Mouse (Mus musculus): ENCODE measurements around the gene Map4k3. TPM values are rescaled to one million over a fixed set of nuclear protein-coding genes. Genes with fewer than 3 reads are reported as not detected.
A peak's percentile ranks its signal among the peaks of the same experiment; 100 is the strongest.

Map4k3 gene
- total and polyA plus RNA-seq, 2 experiments from 2014 or later: 17.3 to 60.9 TPM

- TF ChIP-seq CTCF (IDR thresholded peaks at IDR 0.05): no peak
- H3K36me3 ChIP-seq (ENCODE audit: insufficient read depth, low read length): no peaks in the 10 kb centered on the region
- H3K9ac ChIP-seq (replicated peaks; ENCODE audit: low read length, poor library complexity, severe bottlenecking): no peak overlapping the region
- H3K4me2 ChIP-seq (ENCODE audit: low read depth, low read length, poor library complexity, severe bottlenecking): no peak overlapping the region
- no peaks in the 10 kb centered on the region for H3K27me3 ChIP-seq (ENCODE audit: insufficient read depth, low read length)
- H3K4me1 ChIP-seq (ENCODE audit: insufficient read depth, low read length): no peaks in the 10 kb centered on the region
- WGBS: 79% methylated on average over 9 of the region's 9 CpGs
- ATAC-seq (ENCODE audit: low FRiP score): no peak
- no peaks in the 10 kb centered on the region for H3K9me3 ChIP-seq (ENCODE audit: low read length)
- no peak overlapping the region for H3K27ac ChIP-seq (ENCODE audit: low read depth, low read length)
- no peak for DNase-seq (ENCODE audit: low spot score)
- no peak overlapping the region for H3K4me3 ChIP-seq (ENCODE audit: low read depth, low read length)
Observed at GRCm38 (mm10) chr17:80755076-80755871, 27.0 kb upstream of the Map4k3 start.

DNA sequence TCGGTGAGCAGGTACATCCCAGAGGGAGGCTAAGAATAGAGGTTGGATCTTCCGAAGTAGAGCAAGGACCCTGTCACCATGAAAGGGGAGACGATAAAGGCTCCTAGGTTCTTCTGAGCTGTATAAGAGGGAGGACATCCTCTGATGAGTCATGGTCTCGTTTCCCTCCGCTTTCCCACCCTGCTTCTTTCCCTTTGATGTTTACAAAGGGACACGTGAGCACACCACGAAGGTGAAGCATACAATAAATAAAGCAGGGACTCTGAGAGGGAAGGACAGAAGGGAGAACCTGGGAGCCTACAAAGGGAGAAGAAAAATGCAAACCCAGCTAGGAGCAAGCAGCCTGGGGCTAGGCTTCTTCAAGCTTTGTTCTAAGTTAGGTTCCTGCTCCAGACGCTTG, 26.3 kb upstream of the Map4k3 start:
- ATAC-seq (ENCODE audit: low FRiP score): no peak
- no peak for DNase-seq (ENCODE audit: low spot score)
- no peak overlapping the region for H3K27ac ChIP-seq (ENCODE audit: low read depth, low read length)
- no peak for TF ChIP-seq CTCF (IDR thresholded peaks at IDR 0.05)
- no peak overlapping the region for H3K4me2 ChIP-seq (ENCODE audit: low read depth, low read length, poor library complexity, severe bottlenecking)
- no peaks in the 10 kb centered on the region for H3K4me1 ChIP-seq (ENCODE audit: insufficient read depth, low read length)
- no peaks in the 10 kb centered on the region for H3K36me3 ChIP-seq (ENCODE audit: insufficient read depth, low read length)
- no peaks in the 10 kb centered on the region for H3K27me3 ChIP-seq (ENCODE audit: insufficient read depth, low read length)
- no peaks in the 10 kb centered on the region for H3K9me3 ChIP-seq (ENCODE audit: low read length)
- no peak overlapping the region for H3K9ac ChIP-seq (replicated peaks; ENCODE audit: low read length, poor library complexity, severe bottlenecking)
- WGBS: 61% methylated on average over 8 of the region's 8 CpGs
- no peak overlapping the region for H3K4me3 ChIP-seq (ENCODE audit: low read depth, low read length)

GRCm38 (mm10) chr17:80752466-80752865, 24.2 kb upstream of the Map4k3 start:
- H3K27ac ChIP-seq (ENCODE audit: low read depth, low read length): no peak overlapping the region
- no peak for ATAC-seq (ENCODE audit: low FRiP score)
- no peak overlapping the region for H3K4me3 ChIP-seq (ENCODE audit: low read depth, low read length)

GRCm38 (mm10) chr17:80739421-80739820, 11.1 kb upstream of the Map4k3 start:
- no peak overlapping the region for H3K27ac ChIP-seq (ENCODE audit: low read depth, low read length)
- no peak overlapping the region for H3K4me2 ChIP-seq (ENCODE audit: low read depth, low read length, poor library complexity, severe bottlenecking)
- no peaks in the 10 kb centered on the region for H3K36me3 ChIP-seq (ENCODE audit: insufficient read depth, low read length)
- 43% methylated on average over 5 of the region's 5 CpGs for WGBS
- no peaks in the 10 kb centered on the region for H3K9me3 ChIP-seq (ENCODE audit: low read length)
- H3K9ac ChIP-seq (replicated peaks; ENCODE audit: low read length, poor library complexity, severe bottlenecking): no peak overlapping the region
- no peaks in the 10 kb centered on the region for H3K4me1 ChIP-seq (ENCODE audit: insufficient read depth, low read length)
- no peaks in the 10 kb centered on the region for H3K27me3 ChIP-seq (ENCODE audit: insufficient read depth, low read length)
- ATAC-seq (ENCODE audit: low FRiP score) (no peak), DNase-seq (ENCODE audit: low spot score) (peak; percentile 22)
- H3K4me3 ChIP-seq (ENCODE audit: low read depth, low read length): no peak overlapping the region
- TF ChIP-seq CTCF (IDR thresholded peaks at IDR 0.05): no peak

More at GRCm38 (mm10) chr17:80752466-80752865, 24.2 kb upstream of the Map4k3 start:
- no peak overlapping the region for H3K9ac ChIP-seq (replicated peaks; ENCODE audit: low read length, poor library complexity, severe bottlenecking)
- no peaks in the 10 kb centered on the region for H3K36me3 ChIP-seq (ENCODE audit: insufficient read depth, low read length)
- DNase-seq (ENCODE audit: low spot score): no peak
- 24% methylated on average over 1 of the region's 1 CpGs for WGBS
- TF ChIP-seq CTCF (IDR thresholded peaks at IDR 0.05): no peak
- no peaks in the 10 kb centered on the region for H3K27me3 ChIP-seq (ENCODE audit: insufficient read depth, low read length)
- H3K4me2 ChIP-seq (ENCODE audit: low read depth, low read length, poor library complexity, severe bottlenecking): no peak overlapping the region
- no peaks in the 10 kb centered on the region for H3K4me1 ChIP-seq (ENCODE audit: insufficient read depth, low read length)
- H3K9me3 ChIP-seq (ENCODE audit: low read length): no peaks in the 10 kb centered on the region

DNA sequence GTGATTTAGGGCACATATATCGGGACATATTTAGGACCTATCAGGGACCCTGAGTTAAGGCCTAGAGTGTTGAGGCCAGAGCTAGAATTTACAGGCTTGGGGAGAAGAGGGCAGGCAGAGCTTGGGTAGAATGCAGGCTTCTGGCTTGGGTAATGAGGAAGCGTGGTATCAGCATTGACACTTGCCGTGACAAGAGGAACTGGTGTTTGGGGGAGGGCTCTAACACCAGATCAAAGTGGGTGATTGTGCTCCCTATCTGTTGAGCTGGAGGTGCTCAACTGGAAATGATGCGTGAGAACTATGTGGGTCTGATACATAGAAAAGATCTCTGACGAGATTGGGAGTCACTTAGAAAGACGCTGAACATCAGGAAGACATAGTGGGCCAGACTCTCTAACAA, 6.4 kb upstream of the Map4k3 start:
- WGBS: 79% methylated on average over 6 of the region's 6 CpGs
- no peaks in the 10 kb centered on the region for H3K36me3 ChIP-seq (ENCODE audit: insufficient read depth, low read length)
- no peak overlapping the region for H3K9ac ChIP-seq (replicated peaks; ENCODE audit: low read length, poor library complexity, severe bottlenecking)
- H3K9me3 ChIP-seq (ENCODE audit: low read length): no peaks in the 10 kb centered on the region
- no peak overlapping the region for H3K4me3 ChIP-seq (ENCODE audit: low read depth, low read length)
- H3K4me2 ChIP-seq (ENCODE audit: low read depth, low read length, poor library complexity, severe bottlenecking): no peak overlapping the region
- ATAC-seq (ENCODE audit: low FRiP score): no peak
- H3K4me1 ChIP-seq (ENCODE audit: insufficient read depth, low read length): no peaks in the 10 kb centered on the region
- no peak for TF ChIP-seq CTCF (IDR thresholded peaks at IDR 0.05)
- H3K27me3 ChIP-seq (ENCODE audit: insufficient read depth, low read length): no peaks in the 10 kb centered on the region
- DNase-seq (ENCODE audit: low spot score): no peak
- no peak overlapping the region for H3K27ac ChIP-seq (ENCODE audit: low read depth, low read length)

GRCm38 (mm10) chr17:80733121-80733800, 5.0 kb upstream of the Map4k3 start:
- TF ChIP-seq CTCF (IDR thresholded peaks at IDR 0.05): no peak
- DNase-seq (ENCODE audit: low spot score) (no peak), ATAC-seq (ENCODE audit: low FRiP score) (no peak)
- Histone ChIP-seq H3K9me3 (ENCODE audit: low read length) (no peaks in the 10 kb centered on the region), H3K27me3 (ENCODE audit: insufficient read depth, low read length) (no peaks in the 10 kb centered on the region), H3K36me3 (ENCODE audit: insufficient read depth, low read length) (no peaks in the 10 kb centered on the region), H3K9ac (replicated peaks; ENCODE audit: low read length, poor library complexity, severe bottlenecking) (no peak overlapping the region), H3K27ac (ENCODE audit: low read depth, low read length) (no peak overlapping the region), H3K4me1 (ENCODE audit: insufficient read depth, low read length) (no peaks in the 10 kb centered on the region), H3K4me2 (ENCODE audit: low read depth, low read length, poor library complexity, severe bottlenecking) (no peak overlapping the region), H3K4me3 (ENCODE audit: low read depth, low read length) (no peak overlapping the region)
- WGBS: 83% methylated on average over 12 of the region's 12 CpGs

Measured in midbrain, postnatal 0 days (tissue).